ENCODE assay signal across 8 mouse cellular contexts in the genomic region with DNA sequence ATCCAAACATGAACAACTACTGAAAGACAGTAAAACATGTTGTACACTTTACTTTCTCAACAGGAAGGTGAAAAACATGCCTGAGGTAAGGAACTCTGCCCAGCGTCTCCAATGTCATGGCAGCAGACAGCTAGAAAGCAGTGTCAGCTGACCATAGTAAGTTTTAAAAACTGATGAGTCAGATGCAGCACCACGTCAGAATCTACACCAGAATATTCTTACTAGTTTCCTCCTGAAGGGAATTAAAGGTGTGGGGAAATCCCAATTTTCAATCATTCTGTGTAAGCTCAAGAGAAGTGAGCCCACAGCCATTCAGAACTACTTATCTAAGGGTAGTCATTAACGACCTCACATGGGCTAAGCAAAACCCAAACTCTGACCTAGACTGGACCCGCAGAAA. TPM values are rescaled to one million over a fixed set of nuclear protein-coding genes. Genes with fewer than 3 reads are reported as not detected.
A peak's percentile ranks its signal among the peaks of the same experiment; 100 is the strongest.
DNase-seq lines count a peak whose midpoint lies in the region; ATAC-seq and TF ChIP-seq lines count a peak whose summit lies in the region.

No protein-coding gene starts in this region.

- H3K4me1 ChIP-seq in heart, embryonic 16.5 days (ENCODE audit: control insufficient read depth, insufficient read depth, low read length): peaks cover 33% of the 10 kb centered on the region
- no peaks in the 10 kb centered on the region for H3K4me1 ChIP-seq in hindbrain, embryonic 14.5 days (replicated peaks; ENCODE audit: control insufficient read depth, insufficient read depth, low read length)
- H3K4me1 ChIP-seq in midbrain, embryonic 15.5 days: peaks cover 9% of the 10 kb centered on the region
- peaks cover 6% of the 10 kb centered on the region for H3K4me1 ChIP-seq in thymus, adult 2 months (replicated peaks; ENCODE audit: control insufficient read depth, insufficient read depth, low read length)

- TF ChIP-seq POLR2A in thymus, adult 2 months (IDR thresholded peaks at IDR 0.05; ENCODE audit: control insufficient read depth, extremely low read depth, insufficient read depth, low read length, poor library complexity): no peak

- no peaks in the 10 kb centered on the region for H3K27me3 ChIP-seq in heart, embryonic 16.5 days (ENCODE audit: control insufficient read depth, insufficient read depth, low read length)
- H3K27me3 ChIP-seq in hindbrain, embryonic 14.5 days (ENCODE audit: control insufficient read depth, insufficient read depth, low read length): peaks cover 41% of the 10 kb centered on the region
- H3K27me3 ChIP-seq in midbrain, embryonic 15.5 days (replicated peaks): peaks cover 32% of the 10 kb centered on the region
- H3K27me3 ChIP-seq in thymus, adult 2 months (ENCODE audit: control insufficient read depth, insufficient read depth, low read length): no peaks in the 10 kb centered on the region

- no peak for TF ChIP-seq CTCF in thymus, adult 2 months (IDR thresholded peaks at IDR 0.05; ENCODE audit: borderline replicate concordance, control insufficient read depth, extremely low read depth, insufficient read depth, low read length, poor library complexity)

- no peak for DNase-seq in heart, postnatal 4 days
- peak; percentile 16 for DNase-seq in brain, adult 2 months (ENCODE audit: low read depth, low spot score)
- DNase-seq in hindbrain, embryonic 14.5 days (ENCODE audit: low spot score): no peak
- no peak for DNase-seq in thymus, postnatal 36 days
- DNase-seq in thymus, adult 2 months: no peak
- no peak for DNase-seq in right cerebral cortex, postnatal 25 days

- peak overlapping the region; percentile 86 for H3K9ac ChIP-seq in heart, embryonic 16.5 days (ENCODE audit: low read length)
- peak overlapping the region; percentile 59 for H3K9ac ChIP-seq in hindbrain, embryonic 14.5 days
- no peak overlapping the region for H3K9ac ChIP-seq in midbrain, embryonic 15.5 days

- H3K4me3 ChIP-seq in heart, embryonic 16.5 days (ENCODE audit: low read length): peak overlapping the region; percentile 94
- peak overlapping the region; percentile 65 for H3K4me3 ChIP-seq in hindbrain, embryonic 14.5 days (replicated peaks; ENCODE audit: low read length)
- H3K4me3 ChIP-seq in midbrain, embryonic 15.5 days: peak overlapping the region; percentile 69
- H3K4me3 ChIP-seq in thymus, adult 2 months (ENCODE audit: control insufficient read depth, insufficient read depth, low read length): no peak overlapping the region

- H3K4me2 ChIP-seq in heart, embryonic 16.5 days (ENCODE audit: low read depth, low read length): peak overlapping the region; percentile 91
- H3K4me2 ChIP-seq in hindbrain, embryonic 14.5 days (replicated peaks): peak overlapping the region; percentile 94
- peak overlapping the region; percentile 98 for H3K4me2 ChIP-seq in midbrain, embryonic 15.5 days

- 6% methylated on average over 4 of the region's 4 CpGs for WGBS in heart, embryonic 16.5 days
- WGBS in hindbrain, embryonic 14.5 days: 27% methylated on average over 4 of the region's 4 CpGs
- 19% methylated on average over 4 of the region's 4 CpGs for WGBS in midbrain, embryonic 15.5 days
- 12% methylated on average over 4 of the region's 4 CpGs for WGBS in thymus, adult 2 months

- H3K36me3 ChIP-seq in heart, embryonic 16.5 days (ENCODE audit: control insufficient read depth, insufficient read depth): peaks cover 4% of the 10 kb centered on the region; the same call in 1 of the 2 replicates
- H3K36me3 ChIP-seq in hindbrain, embryonic 14.5 days (replicated peaks; ENCODE audit: control insufficient read depth, insufficient read depth): no peaks in the 10 kb centered on the region
- H3K36me3 ChIP-seq in midbrain, embryonic 15.5 days (replicated peaks): no peaks in the 10 kb centered on the region
- H3K36me3 ChIP-seq in thymus, adult 2 months (ENCODE audit: control insufficient read depth, insufficient read depth, low read length): no peaks in the 10 kb centered on the region

- no peaks in the 10 kb centered on the region for H3K9me3 ChIP-seq in heart, embryonic 16.5 days (replicated peaks; ENCODE audit: control insufficient read depth, low read length)
- no peaks in the 10 kb centered on the region for H3K9me3 ChIP-seq in hindbrain, embryonic 14.5 days (ENCODE audit: control insufficient read depth, low read length)
- H3K9me3 ChIP-seq in midbrain, embryonic 15.5 days: no peaks in the 10 kb centered on the region

- peak overlapping the region; percentile 84 for H3K27ac ChIP-seq in heart, embryonic 16.5 days (ENCODE audit: low read length)
- H3K27ac ChIP-seq in hindbrain, embryonic 14.5 days: no peak overlapping the region
- no peak overlapping the region for H3K27ac ChIP-seq in midbrain, embryonic 15.5 days
- no peak overlapping the region for H3K27ac ChIP-seq in thymus, adult 2 months (ENCODE audit: control insufficient read depth, insufficient read depth, low read length)

- ATAC-seq in heart, embryonic 16.5 days (replicated peaks; ENCODE audit: extremely low read depth, insufficient read depth, low FRiP score): no peak
- no peak for ATAC-seq in hindbrain, embryonic 14.5 days (ENCODE audit: low FRiP score)
- ATAC-seq in midbrain, embryonic 15.5 days (replicated peaks): no peak

RNA-seq across cellular contexts. Expression of a gene that starts 1.1 kb away (rescaled TPM):
- 20.2 and 23.1 TPM in 2 replicates for polyA plus RNA-seq in heart, embryonic 16.5 days (2015; fragmentation: Nextera tagmentation; extraction: Ambion mirVana)
- 10 to 100 TPM; 36.7 to 36.8 TPM for total RNA-seq in heart, postnatal 4 days (2021)
- 5.8 and 6.3 TPM in 2 replicates for polyA plus RNA-seq in hindbrain, embryonic 14.5 days (2014; fragmentation: Nextera tagmentation; extraction: Ambion mirVana)
- polyA plus RNA-seq in midbrain, embryonic 15.5 days (2015; fragmentation: Nextera tagmentation; extraction: Ambion mirVana): 3.9 and 4.5 TPM in 2 replicates
- polyA plus RNA-seq in thymus, adult 2 months (2012; rRNA removed): 2.6 and 4.8 TPM in 2 replicates
